Mouse (Mus musculus): ENCODE measurements around the gene Pkdrej.
"Not testable (repeated sequence)": the region's sequence is repeated elsewhere in the genome, so short reads cannot be mapped to it uniquely, and the experiment has no call there.

Gene Pkdrej

DNA sequence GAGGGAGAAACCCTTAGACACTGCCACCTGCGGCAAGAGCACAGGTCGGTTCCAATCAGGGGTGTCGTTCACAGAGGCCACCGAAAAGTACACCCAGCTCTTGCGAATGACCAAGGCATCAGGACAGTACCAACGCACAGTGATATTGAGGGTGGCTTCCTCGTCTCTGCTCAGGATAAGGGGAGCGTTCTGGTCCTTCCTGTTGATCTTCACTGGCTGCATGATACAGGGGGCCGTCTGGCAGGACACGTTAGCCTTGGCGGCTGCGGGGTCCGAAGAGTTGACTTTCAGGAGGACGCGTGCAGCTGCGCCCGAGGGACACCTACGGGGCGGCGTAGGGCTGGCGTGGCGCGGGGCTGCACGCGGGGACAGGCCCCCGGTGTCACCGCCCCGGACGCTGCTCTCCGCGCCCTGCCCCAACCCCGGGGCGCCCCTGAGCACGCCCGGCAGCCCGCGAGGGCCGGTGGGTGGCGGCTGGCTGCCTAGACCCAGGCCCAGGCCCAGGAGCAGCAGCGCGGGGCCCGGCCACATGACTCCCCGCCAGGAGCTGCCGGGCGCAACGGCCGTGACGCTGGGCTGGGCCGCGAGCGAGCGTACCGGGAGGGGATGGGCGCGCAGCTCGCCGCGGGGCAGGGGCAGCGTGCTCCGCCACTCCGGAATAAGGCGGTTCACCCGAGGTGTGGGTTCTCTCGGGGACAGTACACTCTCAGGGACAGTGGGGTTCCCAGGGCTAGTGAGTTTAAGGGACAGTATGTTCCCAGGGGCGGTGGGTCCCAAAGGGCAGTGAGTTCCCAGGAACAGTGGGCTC lies at the start of gene Pkdrej:
TSS of gene Pkdrej (minus strand) at position 532 of the 808 bp plus-strand sequence.
- DNase-seq (ENCODE audit: low spot score), result peak; percentile 51

- DNase-seq (ENCODE audit: low spot score), result peak; percentile 85
Observed at GRCm38 (mm10) chr15:85867696-85868095, 46.2 kb upstream of the Pkdrej start.

DNA sequence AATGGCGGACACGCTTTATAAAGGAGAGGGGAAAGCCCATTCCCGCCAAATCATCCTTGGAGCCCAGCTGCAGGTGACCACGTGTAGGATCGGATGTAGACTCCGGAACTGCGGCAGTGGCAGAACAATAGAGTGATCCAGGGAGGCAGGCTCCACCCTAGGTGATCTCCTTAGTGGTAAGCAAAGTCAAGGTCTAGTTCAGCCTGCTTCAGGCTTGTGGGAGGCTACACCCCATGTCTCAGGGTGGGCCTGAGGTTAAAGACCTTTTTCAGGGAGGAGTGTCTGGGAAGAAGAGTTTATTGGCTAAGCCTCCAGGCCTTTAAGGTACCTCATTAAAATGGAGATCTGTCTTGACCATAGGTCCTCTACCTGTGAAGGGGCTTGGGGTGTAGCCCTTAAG lies 44.4 kb upstream of the Pkdrej start:
- DNase-seq (ENCODE audit: low spot score), result not testable (repeated sequence)

DNA sequence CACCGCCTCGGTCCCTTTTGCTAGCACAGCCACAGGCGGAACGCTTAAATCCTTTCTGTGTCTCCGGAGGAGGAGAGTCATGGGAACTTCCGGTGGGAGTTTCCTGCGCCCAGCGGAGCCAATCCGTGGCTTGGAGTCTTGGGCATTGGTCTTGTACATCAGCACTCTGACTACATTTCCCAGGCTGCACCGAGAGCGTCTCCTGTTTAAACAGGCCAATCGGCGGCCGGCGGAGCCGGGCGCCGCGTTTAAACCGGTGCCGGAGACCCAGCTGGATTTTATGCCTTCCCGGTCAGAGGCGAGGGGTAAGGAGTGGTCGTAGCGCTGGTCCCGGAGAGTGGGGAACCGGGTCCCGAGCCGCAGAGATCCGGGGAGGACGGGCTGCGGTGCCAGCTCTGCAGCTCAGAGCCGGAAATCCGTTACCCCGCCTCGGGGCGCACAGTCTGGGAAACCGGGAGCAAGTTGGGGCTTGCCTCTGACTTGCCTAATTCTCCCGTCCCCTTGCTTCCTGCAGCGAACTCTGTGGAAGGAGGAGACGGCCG lies 38.0 kb upstream of the Pkdrej start, which contains the start of gene Gtse1:
TSS of gene Gtse1 (plus strand) at position 256 of the 542 bp plus-strand sequence.
- DNase-seq (ENCODE audit: low spot score), result peak; percentile 99

GRCm38 (mm10) chr15:85858980-85859489 lies 37.5 kb upstream of the Pkdrej start:
- no peak for DNase-seq (ENCODE audit: low spot score)

GRCm38 (mm10) chr15:85851656-85852392 lies 30.3 kb upstream of the Pkdrej start:
- no peak for DNase-seq (ENCODE audit: low spot score)

DNA sequence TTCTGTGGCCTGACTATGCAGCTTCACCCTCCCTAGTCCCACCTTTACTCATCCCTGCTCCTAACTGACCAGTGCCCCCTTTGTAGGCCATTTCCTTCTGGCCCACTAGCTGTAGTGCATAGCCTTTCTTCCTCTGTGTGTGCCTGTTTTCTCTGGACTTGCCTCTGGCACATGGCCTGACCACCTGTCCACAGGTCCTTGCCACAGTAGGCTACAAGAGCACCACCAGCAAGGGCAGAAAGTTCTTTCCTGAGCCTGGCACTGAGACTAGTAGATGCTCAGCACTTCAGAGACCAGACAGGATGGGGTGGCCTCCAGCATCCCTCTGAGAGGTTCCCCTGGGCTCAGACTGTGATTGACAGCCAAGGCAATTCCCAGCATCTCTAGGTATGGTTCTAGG lies 23.5 kb upstream of the Pkdrej start:
- DNase-seq (ENCODE audit: low spot score), result no peak

- no peak for DNase-seq (ENCODE audit: low spot score)
Observed at GRCm38 (mm10) chr15:85841796-85842360, 20.3 kb upstream of the Pkdrej start.

- DNase-seq (ENCODE audit: low spot score), result peak; percentile 43
Observed at GRCm38 (mm10) chr15:85840983-85841382, 19.4 kb upstream of the Pkdrej start.

- DNase-seq (ENCODE audit: low spot score), result no peak
Observed at GRCm38 (mm10) chr15:85836887-85837286, 15.4 kb upstream of the Pkdrej start.

DNA sequence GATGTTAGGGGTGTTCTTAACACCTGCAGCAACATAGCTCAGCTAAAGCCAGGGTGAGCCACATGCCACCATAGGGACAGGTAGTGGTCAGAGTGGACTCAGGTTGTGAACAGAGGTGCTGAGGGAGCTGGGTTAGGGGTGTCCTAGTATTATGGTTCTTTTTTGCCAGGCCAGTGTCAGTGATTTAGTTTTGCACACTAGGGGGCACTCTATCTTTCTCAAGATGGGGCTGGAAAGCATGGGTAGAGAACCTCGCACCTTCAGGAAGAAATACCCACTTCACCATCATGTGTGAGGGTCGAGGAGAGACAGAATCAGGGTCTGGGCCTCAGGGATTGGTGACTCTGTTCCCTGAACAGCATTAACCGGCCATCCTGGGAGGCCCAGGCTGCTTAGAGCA lies 13.8 kb upstream of the Pkdrej start:
- DNase-seq (ENCODE audit: low spot score), result no peak

GRCm38 (mm10) chr15:85832599-85832998 lies 11.1 kb upstream of the Pkdrej start:
- no peak for DNase-seq (ENCODE audit: low spot score)

DNA sequence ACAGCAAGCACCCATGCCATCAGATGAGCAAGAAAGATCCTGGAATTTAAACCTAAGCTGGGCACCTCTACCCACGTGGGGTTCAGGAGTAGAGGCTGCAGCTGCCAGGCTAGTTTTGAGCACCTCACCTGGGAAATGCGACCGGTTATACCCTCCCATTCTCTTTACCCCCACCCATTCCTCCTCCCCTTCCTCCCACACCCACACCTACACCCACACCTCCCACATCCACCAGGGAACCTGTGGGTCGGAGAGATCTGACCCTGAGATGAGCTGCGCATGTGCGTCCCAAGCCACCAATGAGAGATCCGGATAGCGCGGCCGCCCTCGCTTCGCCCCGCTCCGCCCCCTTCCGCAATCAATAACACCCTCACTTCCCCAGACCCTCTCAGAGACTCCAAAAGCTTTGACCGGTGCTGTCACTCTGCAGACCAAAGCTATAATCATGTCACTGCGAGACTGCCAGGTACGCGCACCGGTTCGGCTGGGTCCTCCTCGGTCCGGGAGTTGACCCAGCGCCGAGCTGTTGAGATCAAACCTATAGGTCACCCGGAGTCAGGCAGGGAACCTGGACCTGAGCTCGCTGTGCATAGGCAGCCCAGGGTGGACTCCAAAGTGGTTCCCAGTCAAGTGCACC lies 10.5 kb upstream of the Pkdrej start, which contains the start of gene Ttc38:
TSS of gene Ttc38 (plus strand) at position 353 of the 637 bp plus-strand sequence.
- DNase-seq (ENCODE audit: low spot score), result peak; percentile 89

- no peak for DNase-seq (ENCODE audit: low spot score)
Observed at GRCm38 (mm10) chr15:85829470-85829869, 7.9 kb upstream of the Pkdrej start.

- no peak for DNase-seq (ENCODE audit: low spot score)
Observed at GRCm38 (mm10) chr15:85828071-85828470, 6.5 kb upstream of the Pkdrej start.

DNA sequence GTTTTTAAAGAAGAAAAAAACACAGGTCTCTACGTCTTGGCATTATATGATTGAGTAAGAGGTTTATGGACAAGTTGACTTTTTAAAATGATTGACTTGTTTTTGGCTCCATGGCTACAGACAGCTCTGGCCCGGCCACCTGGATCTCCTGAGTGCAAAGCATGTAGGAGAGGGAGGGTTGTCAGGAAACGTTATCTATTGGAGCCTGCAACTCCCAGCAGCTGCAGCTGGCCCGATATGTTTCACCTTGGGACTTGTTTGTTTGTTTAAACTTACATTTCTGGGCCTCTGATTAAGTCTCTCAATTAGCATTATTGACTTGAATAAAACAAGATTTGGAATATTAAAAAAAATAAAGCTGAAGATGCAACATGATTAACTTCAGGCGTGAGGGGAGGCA lies 5.1 kb upstream of the Pkdrej start:
- no peak for DNase-seq (ENCODE audit: low spot score)

GRCm38 (mm10) chr15:85822011-85822359 lies 451 bp upstream of the Pkdrej start:
- peak; percentile 48 for DNase-seq (ENCODE audit: low spot score)

DNA sequence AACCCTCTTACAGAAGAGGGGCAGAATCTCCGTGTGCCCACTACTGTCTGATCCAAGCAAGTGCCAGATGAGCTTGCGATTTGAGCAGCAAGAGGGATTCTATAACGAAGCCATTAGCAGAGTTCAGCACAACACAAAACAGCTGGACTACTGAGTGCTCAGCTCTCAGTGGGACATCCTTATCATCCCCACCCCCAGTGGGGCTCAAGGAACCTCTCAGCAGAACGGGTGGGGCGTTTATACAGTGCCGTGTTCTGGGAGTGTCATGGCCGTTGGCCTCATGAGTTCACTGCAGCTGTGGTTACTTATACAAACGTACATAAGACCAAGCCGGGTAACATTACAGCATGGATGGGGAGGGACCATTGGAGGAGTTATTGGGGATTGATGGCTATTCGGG lies 8.1 kb downstream of the Pkdrej start:
- DNase-seq (ENCODE audit: low spot score), result no peak

DNA sequence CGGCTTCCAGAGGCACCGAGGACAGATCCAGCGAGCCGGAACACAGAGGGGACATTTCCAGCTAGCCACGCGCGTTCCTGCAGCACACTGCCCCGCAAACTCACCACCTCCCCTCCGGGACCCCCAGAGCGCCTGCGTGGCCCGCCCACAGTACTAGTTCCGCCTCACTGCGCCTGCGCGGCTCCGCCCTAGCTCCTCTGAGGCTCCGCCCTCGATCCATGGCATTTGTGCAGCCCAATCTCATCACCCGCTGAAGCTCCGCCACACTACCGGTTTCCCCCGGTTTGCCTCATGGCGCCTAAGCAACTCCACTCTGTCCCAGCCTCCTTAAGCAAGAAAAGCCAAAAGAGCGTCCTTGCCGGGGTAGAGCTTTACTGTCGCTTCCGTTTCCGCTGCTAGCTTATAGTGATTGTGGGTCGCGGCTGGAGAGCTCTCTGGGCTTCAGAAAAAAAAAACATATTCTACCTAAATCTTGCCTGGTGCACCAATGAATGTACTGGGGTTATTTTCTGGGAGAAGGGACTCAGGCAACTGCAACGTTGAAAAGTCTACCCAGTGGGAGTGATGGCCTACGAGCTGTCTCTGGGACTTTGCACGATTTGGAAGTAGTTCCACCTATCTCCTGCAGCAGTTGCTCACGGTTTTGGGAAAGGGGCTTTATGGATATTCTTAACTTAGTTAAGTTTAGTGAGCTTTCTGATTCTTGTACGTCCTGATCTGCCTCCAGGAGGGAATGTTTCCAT lies 9.8 kb downstream of the Pkdrej start, which contains the start of gene Cdpf1:
TSS of gene Cdpf1 (minus strand) at position 163 of the 743 bp plus-strand sequence.
- peak; percentile 99 for DNase-seq (ENCODE audit: low spot score)

DNA sequence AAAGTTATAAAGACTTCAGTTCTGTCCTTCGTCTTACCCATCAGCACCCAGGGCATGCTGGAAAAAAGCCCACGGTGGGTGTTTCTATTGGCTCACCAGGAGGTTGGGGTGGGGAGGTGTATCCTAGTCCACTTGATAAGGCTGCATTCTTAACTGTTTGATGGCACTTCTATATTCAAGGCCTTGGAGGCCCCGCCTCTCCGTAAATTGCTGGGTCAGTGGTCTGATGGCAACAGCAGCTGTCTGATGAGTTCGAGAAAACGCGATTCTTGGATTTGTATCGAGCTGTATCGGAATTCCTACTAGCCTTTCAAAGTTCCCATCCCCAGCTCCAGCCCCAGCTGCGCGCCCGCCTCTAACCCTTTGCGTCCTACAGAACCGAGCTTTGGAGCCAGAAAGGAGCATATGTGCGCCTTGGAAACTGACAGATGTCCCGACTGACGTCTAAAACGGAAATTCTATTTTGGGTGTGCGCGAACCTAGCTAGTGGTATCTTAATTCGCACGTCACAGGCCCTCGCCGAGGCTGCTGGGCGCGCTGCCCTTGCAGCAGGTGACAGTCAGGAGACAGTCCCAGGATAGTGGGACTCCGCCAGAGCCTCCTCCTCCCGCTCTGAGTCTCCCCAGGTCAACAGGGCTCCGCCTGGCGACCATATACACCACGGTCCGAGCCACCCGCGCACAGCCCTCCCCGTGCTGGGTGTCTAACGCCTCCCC lies 10.6 kb downstream of the Pkdrej start:
- DNase-seq (ENCODE audit: low spot score), result peak; percentile 55

All from embryo, embryonic 10 days (tissue).